Mouse (Mus musculus): ENCODE data around the gene Rab3d. TPM values are rescaled to one million over a fixed set of nuclear protein-coding genes. Genes with fewer than 3 reads are reported as not detected.

Rab3d gene
- 10 to 100 TPM; 10.7 to 15.7 (median 13.5) TPM for total RNA-seq (2022)

DNA sequence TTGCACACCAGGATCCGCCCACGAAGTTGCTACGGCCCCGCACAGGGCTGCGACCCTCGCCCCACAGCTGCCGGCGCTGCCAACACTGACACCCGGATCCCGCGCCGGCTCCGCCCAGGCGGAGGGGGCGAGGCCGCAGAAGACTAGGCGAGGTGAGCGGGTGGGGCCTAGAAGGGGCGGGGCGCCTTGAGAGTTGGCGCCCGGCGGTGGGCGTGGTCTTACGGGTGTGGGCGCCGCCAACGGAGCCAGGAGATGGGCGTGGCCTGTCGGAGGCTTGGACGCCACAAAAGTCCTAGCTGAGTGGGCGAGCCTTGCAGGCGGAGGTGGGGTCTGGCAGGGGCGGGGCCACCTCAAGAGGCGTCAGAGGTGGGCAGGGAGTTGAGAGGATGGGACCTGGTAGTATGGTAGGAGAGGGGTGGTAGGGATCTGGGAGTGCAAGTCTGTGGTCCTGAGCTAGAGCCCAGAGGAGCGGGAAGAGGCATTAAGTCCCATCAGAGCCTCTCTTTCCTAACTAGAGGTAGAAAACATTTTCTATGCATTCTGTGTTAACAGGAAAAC, at the start of gene Rab3d:
Rab3d (minus strand) TSS at position 158 of the 558 bp plus-strand sequence.
- peak; percentile 78 to 92 for DNase-seq (ENCODE audit: low spot score in 2 of 2)

DNA sequence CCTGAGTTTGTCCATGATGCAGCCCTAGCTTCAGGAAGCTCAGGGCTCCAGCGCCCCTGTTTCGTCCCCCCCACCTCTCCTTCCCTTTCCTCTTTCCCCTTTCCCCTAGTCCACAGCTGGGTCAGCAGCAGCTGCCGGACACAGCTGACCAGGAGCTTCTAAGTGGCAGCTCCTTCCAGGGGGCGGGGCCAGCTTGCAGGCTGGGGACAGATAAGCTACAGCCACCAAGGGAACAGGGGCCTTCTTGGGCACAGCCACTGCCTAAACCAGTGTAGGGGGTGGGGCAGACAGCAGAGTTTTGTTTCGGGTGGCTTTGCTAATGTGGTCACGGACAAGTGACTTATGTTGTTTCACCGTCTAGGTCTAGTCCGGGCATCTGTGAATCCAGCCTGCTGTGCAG, 45.4 kb upstream of the Rab3d start, which contains the start of gene Epor:
Epor (minus strand) TSS at position 90 of the 400 bp plus-strand sequence.
- DNase-seq (ENCODE audit: low spot score in 2 of 2): no peak

DNA sequence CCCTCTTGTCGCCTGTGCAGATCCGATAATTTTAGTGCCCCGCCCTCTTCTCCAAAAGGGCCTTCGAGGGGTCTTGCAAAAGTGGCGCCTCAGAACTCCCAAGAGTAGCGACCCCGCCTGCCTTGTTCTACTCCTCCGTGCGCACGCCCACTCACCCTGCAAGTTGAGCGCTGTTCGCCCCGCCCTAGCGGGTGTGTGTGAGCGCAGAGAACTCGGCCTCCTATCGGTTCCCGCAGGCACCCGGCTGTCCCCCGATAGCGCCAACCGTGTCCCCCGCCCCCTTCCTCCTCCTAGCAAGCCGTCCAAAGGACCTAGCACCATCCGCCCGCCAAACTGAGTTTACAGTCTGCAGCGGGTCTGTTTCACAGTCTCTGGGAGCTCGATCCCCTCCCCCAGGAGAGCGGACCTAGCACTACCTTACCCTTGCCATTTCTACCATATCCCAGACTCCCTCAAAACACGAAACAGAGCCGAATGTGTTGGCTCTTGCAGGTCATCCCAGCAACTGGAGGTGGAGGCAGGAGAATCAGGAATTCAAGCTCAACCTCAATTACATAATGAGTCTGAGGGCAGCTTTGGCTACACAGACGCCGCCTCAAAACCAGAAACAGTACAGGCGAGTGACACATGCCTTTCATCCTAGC, 44.5 kb upstream of the Rab3d start:
- peak; percentile 55 to 83 for DNase-seq (ENCODE audit: low spot score in 2 of 2)

DNA sequence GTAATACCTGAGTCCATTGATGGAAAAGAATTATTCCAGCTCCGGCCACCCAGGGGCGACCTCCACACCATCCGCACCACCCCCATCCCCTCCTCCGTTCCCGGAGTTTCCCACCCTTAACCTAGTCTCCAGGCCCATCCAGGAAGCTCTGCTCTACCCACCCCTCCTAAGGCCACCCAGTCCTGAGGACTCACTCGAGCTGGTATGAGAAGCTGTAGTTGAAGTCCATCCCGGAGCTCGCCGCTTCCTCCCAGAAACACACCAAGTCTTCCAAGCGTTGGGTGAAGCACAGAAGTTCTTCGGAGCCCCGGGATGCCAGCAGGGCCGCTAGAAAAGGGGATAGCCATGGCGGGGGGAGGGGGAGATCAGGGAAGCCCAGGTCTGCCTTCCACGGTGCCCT, 44.0 kb upstream of the Rab3d start:
- no peak for DNase-seq (ENCODE audit: low spot score in 2 of 2)

DNA sequence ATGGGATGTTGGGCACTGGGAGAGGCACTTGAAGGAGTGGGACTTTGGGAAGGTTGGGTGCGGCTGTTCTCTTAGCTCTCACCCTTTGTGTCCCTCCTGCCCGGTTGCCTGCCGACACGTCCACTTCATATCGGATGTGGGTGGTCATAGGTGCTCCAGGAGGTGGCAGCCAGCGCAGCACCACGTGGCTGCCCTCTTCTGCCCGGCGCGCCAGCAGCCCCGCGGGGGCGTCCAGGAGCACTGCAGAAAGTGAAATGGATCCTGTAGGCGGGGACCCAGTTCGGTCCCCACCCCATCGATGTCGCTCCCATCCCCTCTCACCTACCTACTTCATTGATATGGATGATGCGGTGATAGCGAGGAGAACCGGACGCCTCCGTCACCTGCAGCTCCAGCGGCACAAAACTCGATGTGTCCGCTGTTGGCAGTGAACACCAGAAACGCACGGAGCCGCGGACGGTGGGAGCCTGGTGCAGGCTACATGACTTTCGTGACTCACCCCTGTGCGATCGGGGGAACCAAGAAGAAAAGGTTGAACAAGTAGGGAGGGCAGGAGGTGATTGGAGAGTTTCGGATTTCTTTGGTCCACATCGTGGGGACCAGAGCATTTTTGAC, 43.5 kb upstream of the Rab3d start:
- no peak for DNase-seq (ENCODE audit: low spot score in 2 of 2)

DNA sequence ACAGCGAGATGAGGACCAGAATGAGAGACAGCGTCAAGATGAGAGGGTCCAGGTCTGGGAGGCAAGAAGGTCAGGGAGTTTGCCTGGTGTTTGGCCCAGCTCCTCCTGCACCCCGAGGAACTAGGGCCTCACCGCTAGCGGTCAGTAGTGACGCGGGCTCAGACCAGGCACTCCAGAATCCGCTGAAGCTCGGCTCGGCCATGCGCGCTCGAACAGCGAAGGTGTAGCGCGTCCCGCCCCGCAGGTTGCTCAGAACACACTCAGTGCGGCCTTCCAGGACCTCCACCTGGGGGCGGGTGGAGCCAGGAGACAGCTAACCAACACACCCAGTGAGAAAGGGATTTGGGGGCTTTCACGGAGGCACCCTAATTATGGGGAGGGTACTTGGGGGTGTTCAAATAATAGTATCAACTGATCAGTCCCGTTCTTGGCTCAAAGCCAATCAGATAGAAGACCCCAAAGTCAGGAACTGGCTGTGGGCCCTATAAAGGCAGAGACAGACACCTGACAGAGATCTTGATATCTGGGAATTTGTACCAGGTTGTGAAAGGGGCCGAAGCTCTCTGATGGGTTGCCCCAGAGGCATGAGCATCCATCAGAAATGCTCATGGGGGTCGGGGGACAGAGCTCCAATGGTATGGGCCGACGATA, 42.7 kb upstream of the Rab3d start:
- DNase-seq (ENCODE audit: low spot score in 2 of 2): no peak

DNA sequence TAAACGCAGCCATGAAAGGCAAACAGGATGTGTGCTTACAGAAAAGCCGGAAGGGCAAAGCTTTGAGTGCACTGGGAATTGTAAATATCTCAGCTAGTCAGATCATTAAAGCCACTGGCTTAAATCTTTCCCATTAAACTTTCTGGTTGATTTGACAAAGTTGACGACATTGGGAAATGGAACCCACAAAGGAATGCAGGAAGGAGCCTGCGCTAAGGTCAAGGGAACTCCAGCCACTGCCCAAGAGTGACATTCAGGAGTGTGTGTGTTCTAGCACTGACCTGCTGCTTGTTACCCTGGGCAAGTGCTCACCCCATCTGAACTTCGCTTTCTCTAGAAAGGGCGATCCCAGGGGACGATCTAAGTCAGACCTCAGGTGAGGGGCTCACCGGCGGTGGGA, 42.1 kb upstream of the Rab3d start:
- no peak for DNase-seq (ENCODE audit: low spot score in 2 of 2)

DNA sequence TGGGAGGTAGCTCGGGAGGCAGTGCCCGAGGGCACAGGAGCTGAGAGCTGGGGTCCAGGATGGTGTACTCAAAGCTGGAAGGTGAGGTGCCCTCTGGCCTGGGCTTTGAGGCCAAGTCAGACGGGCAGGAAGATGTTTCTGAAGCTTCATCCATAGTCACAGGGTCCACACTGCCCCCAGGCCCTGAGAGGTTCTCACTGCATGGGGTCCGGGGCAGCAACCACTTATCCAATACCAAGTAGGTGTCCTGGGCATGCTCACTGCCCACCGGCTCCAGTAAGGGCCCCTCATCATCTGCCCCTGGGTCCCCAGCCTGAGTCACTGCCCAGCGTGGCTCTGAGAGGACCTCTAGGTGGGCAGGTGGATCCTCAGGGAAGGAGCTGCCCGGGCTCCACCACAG, 41.3 kb upstream of the Rab3d start:
- DNase-seq (ENCODE audit: low spot score in 2 of 2): no peak

DNA sequence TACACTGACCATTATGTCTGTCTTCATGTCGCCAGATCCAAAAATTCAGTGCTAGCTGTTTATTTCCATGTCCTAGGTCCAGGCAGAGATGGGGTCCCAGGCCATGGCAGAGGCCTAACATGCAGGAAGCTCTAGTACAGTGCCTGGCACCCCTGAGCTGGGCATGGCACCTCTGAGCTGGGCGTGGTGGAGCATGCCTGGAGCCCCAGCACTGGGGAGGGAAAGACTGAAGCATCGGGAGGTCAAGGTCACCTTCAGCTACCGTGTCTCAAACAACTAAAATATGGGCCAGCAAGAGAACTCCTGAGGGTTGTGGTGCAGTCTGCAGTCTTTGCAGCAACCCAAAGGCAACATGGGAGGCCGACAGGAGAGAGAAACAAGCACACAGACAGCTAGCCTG, 40.4 kb upstream of the Rab3d start:
- no peak for DNase-seq (ENCODE audit: low spot score in 2 of 2)

DNA sequence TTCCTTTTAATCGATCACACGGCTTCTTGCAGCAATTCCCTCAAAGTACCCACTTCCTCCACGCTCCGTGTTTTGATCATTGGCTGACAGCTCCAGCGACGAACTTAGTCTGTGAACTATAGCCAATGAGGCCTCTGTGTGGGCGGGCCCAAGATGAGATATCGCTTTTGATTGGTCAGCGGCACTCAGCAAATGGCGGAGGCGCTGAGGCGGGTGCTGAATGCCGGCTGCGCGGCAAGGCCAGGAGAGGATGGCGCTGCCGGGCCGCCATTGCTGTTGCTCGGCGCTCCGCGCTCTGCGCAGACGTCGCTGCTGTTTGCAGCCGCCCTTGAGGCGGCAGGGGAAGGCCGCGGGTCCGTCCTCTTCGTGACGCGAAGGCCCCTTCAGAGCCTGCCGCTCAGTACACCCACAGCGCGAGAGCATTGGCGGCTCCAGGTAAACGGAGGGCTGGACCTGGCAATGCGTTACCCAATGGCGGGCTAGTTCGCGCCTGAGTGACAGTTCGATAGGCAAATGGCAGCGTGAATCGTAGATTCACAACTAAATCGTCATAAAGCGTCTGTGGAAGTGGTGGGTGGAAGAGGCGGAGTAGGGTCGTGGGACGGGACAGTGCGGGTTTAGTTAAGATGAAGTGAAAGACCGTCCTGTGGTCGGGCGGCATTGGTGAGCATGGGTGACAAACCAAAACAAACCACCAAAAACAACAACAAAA, 37.7 kb upstream of the Rab3d start, which contains the start of gene Swsap1:
Swsap1 (plus strand) TSS at position 186 of the 712 bp plus-strand sequence.
- DNase-seq (ENCODE audit: low spot score in 2 of 2): peak; percentile 99 to 100

DNA sequence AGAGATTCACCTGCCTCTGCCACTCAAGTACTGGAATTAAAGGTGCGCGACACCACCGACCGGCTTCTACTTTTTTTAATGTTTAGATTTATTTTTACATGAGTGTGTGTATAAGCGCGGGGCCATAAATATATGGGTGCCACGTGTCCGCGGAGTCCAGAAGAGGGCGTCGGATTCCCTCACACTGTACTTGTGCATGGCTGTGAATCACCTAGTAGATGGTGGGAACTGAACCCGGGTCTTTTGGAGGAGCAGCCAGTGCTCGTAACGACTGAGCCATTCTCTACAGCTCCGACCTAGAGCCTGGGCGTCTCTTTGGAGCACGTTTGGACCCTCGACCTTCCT, 37.2 kb upstream of the Rab3d start:
- DNase-seq (ENCODE audit: low spot score in 2 of 2): no peak

DNA sequence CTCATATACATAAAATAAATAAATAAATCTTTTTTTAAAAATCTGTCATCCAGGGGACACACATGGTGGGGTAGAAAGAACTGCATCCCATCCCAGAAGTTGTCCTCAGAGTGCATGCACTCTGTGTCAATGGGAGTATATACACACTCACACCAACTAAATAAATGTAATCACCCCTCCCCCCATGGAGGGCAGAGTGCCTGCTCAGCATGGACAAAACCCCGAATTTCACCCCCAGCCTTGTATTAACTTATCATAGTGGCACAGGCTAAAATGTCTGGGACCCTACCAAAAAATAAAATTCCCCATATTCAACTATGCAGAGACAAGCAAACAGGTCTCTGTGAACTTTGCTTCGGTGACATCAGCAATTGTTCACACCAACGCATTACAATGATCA, 36.6 kb upstream of the Rab3d start:
- no peak for DNase-seq (ENCODE audit: low spot score in 2 of 2)

DNA sequence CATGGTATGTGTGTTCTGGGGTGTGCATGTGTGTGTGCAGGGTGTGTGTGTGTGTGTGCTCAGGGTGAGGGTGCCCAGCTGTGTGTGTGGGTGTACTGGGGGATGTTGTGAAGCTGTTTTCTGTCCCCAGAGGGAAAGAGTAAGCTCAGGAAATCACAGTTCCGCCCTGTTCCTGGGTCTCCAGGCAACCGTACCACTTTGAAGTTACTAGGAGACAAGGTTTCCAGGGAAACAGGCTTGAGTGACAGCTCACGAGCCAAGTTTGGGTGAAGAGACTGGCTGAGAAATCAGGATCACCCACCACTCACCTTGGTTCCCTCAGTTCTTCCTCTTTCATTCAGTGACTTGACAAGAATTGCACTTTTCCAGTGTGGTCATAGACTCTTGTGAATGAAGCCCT, 35.6 kb upstream of the Rab3d start:
- peak in 1 of 2 experiments; percentile 79 for DNase-seq (ENCODE audit: low spot score in 2 of 2)

DNA sequence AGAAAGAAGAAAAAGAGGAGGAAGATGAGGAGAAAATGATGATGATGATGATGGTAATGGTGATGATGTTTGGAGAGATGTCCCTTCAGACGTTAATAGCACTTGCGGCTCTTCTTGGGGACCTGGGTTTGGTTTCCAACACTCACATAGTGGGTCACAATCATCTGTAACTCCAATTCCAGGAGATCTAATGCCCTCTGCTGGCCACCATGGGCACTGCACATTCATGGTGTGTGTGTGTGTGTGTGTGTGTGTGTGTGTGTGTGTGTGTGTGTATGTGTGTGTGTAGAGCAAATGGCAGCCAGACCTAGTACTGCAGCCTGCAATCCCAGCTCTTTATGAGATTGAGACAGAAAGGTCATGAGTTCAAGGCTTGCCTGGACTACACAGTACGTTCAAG, 34.0 kb upstream of the Rab3d start:
- DNase-seq (ENCODE audit: low spot score in 2 of 2): no peak

DNA sequence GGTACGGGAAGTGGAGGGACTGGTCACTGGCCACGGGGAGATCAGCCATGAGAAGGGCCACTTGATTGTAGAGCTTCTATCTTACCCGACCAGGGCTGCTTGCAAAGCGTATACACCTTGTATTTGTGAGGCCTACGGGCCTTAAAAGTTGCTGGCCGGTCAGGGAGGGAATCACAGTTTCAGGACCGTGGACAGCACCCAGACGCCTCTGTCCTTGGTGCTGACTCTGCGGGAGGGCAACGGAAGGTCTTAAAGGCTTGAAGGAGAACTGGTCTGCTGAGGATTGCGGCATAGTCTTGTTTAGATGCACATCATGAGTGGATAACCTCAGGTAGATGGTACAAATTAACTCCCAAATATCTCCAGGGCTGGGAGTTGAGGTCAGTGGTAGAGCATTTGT, 32.3 kb upstream of the Rab3d start:
- DNase-seq (ENCODE audit: low spot score in 2 of 2): no peak

DNA sequence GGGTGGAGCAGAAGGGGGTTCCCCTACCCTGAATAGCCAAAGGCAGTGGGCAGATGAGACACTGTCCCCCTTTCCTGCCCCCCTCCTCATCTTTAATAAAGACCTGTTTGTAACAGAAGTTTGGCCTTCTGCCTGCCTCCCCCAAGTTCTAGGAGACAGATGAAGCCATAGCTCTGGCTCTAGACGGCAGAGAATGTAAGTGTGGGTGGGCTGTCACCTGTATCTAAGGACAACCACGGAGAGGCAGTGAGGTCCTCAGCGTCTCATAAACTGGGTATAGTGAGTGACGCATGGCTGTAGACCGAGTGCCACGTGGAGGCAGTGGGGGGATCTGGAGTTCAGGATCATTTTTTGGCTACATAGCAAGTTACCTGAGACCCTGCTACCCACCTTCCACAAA, 30.8 kb upstream of the Rab3d start:
- DNase-seq (ENCODE audit: low spot score in 2 of 2): peak in 1 of 2 experiments; percentile 65

DNA sequence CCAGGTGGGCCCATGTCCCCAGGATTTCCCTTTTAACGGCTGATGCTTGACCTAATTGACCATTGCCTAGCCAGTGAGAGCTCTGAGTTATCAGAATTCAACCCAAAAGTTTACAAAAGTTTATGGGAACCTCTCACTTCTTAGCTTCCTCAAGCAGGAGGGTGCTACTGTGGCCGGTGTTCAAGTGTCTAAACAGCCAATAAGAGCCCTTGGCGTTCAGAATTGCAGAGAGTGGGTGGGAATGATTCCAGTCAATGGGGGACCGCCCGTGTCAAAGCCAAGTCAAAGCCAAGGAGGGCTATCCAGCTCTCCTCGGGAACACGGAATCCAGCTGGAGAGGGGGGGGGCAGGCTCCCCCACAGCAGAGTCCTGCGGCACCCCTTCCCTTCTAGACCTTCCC, 30.2 kb upstream of the Rab3d start:
- no peak for DNase-seq (ENCODE audit: low spot score in 2 of 2)

DNA sequence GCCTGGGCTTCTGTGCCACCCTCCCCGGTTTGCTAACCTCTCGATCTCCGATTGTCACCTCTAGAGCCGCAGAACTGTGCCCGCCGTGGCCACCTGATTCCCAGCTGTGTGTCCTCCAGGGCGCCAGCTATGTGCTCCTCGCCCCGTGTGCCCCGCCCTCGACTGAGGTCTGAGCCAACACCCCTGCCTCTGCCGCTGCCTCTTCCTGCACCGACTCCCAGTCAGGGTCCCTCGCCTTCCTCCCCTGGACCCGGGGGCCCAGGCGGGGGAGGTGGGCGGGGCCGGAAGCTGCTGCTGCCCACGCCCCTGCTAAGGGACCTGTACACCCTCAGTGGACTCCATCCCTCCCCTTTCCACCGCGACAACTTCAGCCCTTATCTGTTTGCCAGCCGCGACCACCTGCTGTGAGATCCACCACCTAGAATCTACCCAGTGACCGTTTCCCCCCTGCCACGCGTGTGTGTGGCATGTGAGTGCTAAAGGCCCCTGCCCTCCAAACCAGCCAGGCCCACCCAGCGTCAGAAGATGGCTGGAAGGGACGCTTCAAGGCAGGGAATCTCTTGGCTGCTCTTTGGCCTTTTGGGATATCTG, 29.6 kb upstream of the Rab3d start:
- DNase-seq (ENCODE audit: low spot score in 2 of 2): no peak

DNA sequence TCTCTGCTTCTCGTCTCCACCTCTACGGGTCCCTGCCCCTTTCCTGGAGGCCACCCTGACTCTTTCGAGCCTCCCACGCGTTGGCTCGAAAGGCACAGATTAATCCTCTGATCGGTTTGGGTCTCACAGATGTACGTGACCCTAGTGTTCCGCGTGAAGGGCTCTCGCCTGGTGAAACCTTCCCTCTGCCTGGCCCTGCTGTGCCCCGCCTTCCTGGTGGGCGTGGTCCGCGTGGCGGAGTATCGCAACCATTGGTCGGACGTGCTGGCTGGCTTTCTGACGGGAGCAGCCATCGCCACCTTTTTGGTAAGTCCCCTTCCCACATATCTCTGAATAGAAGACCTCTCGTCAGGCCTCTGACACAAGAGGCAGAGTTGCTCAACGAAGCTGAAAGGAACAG, 26.3 kb upstream of the Rab3d start:
- DNase-seq (ENCODE audit: low spot score in 2 of 2): no peak

DNA sequence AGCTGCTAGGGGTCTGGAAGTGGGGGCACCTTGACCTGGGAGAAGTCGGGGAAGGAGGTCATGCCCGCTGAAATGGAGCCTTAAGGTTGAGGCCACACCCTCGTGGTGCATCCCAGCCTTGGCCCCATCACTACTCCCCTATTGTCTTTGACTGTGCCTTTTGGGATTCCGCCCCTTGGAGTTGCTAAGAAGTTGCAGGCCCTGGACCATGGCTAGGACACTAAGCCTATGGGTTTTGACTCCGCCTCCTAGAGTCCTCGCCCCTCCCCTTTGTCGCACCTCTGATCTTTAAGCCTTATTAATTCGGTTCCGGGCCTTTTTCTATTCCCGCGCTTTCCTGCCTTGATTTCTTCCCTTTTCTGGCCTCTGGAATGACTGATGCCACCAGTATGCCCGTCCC, 25.6 kb upstream of the Rab3d start:
- DNase-seq (ENCODE audit: low spot score in 2 of 2): no peak

DNA sequence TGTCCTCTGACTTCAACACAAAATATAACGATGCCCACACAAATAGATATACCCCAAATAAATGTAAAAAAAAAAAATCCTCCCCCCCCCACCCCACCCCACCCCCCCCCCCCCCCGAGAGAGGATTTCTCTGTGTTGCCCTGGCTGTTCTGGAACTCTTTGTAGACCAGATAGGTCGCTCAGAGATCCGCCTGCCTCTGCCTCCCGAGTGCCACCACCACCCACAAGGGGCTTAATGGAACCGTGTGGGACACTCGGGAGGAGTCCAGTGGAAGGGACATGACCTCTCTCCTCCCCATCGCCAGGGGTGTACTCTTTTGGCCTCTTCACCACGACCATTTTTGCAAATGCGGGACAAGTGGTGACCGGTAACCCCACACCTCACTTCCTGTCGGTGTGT, 25.1 kb upstream of the Rab3d start:
- no peak for DNase-seq (ENCODE audit: low spot score in 2 of 2)
